Mouse (Mus musculus): ENCODE measurements around the gene Gch1.
"Not testable (repeated sequence)": the region's sequence is repeated elsewhere in the genome, so short reads cannot be mapped to it uniquely, and the experiment has no call there.

Gch1 gene

GRCm38 (mm10) chr14:47165117-47165516 lies 24.1 kb downstream of the Gch1 start:
- no peak for DNase-seq (ENCODE audit: low read depth)

GRCm38 (mm10) chr14:47161921-47162427 lies 27.2 kb downstream of the Gch1 start:
- no peak for DNase-seq (ENCODE audit: low read depth)

- no peak for DNase-seq (ENCODE audit: low read depth)
Observed at GRCm38 (mm10) chr14:47160051-47160640, 29.1 kb downstream of the Gch1 start.

GRCm38 (mm10) chr14:47154303-47154702 lies 34.9 kb downstream of the Gch1 start:
- no peak for DNase-seq (ENCODE audit: low read depth)

GRCm38 (mm10) chr14:47151306-47151705 lies 37.9 kb downstream of the Gch1 start:
- no peak for DNase-seq (ENCODE audit: low read depth)

- DNase-seq (ENCODE audit: low read depth): no peak
Observed at GRCm38 (mm10) chr14:47144326-47144725, 44.9 kb downstream of the Gch1 start.

GRCm38 (mm10) chr14:47138853-47139252 lies 50.4 kb downstream of the Gch1 start:
- DNase-seq (ENCODE audit: low read depth): no peak

- DNase-seq (ENCODE audit: low read depth): no peak
Observed at GRCm38 (mm10) chr14:47136637-47137036, 52.6 kb downstream of the Gch1 start.

- no peak for DNase-seq (ENCODE audit: low read depth)
Observed at GRCm38 (mm10) chr14:47133948-47134347, 55.3 kb downstream of the Gch1 start.

- DNase-seq (ENCODE audit: low read depth): no peak
Observed at GRCm38 (mm10) chr14:47127987-47128386, 61.2 kb downstream of the Gch1 start.

- no peak for DNase-seq (ENCODE audit: low read depth)
Observed at GRCm38 (mm10) chr14:47117522-47117921, 71.7 kb downstream of the Gch1 start.

GRCm38 (mm10) chr14:47116062-47116762 lies 73.0 kb downstream of the Gch1 start:
- no peak for DNase-seq (ENCODE audit: low read depth)

- no peak for DNase-seq (ENCODE audit: low read depth)
Observed at GRCm38 (mm10) chr14:47115154-47115553, 74.1 kb downstream of the Gch1 start.

- no peak for DNase-seq (ENCODE audit: low read depth)
Observed at GRCm38 (mm10) chr14:47111341-47111740, 77.9 kb downstream of the Gch1 start.

GRCm38 (mm10) chr14:47110391-47110790 lies 78.8 kb downstream of the Gch1 start:
- DNase-seq (ENCODE audit: low read depth): not testable (repeated sequence)

- no peak for DNase-seq (ENCODE audit: low read depth)
Observed at GRCm38 (mm10) chr14:47107461-47107860, 81.8 kb downstream of the Gch1 start.

GRCm38 (mm10) chr14:47105755-47106154 lies 83.5 kb downstream of the Gch1 start:
- peak; percentile 28 for DNase-seq (ENCODE audit: low read depth)

GRCm38 (mm10) chr14:47105174-47105557 lies 84.0 kb downstream of the Gch1 start:
- no peak for DNase-seq (ENCODE audit: low read depth)

GRCm38 (mm10) chr14:47104246-47105173 lies 84.7 kb downstream of the Gch1 start:
- DNase-seq (ENCODE audit: low read depth): peak; percentile 83
